Mouse (Mus musculus): Measurements from ENCODE around the gene Plgrkt. TPM values are rescaled to one million over a fixed set of nuclear protein-coding genes. Genes with fewer than 3 reads are reported as not detected.

Plgrkt gene
- polyA plus RNA-seq, 1 experiment from 2014 or later: 97.1 TPM

DNA sequence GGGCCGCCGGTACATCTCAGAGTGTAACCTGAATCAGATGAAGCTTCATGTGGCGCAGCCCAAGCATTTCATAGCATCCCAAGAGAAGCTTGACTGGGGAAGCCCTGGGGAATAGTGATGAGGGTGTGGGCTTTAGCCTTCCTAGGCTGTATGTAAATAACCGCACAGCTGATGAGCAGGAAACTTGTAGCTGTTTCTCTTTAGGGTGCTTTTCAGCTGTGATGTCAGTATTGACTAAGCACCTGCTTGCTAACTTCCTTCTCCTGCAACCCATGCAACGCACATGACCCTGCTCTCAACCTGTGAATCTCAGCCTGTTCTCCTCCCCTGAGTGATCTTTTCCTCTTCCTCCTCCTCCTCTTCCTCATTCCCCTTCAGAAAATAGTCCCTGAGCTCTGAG is 3.1 kb downstream of the Plgrkt start:
- peaks cover 5% of the 10 kb centered on the region; the same call in 1 of the 2 replicates for H3K27me3 ChIP-seq
- ATAC-seq: no peak
- WGBS: 82% methylated on average over 5 of the region's 5 CpGs
- no peak overlapping the region for H3K4me3 ChIP-seq (replicated peaks)
- H3K9me3 ChIP-seq: no peaks in the 10 kb centered on the region
- peaks cover under 1% of the 10 kb centered on the region; the same call in 1 of the 2 replicates for H3K36me3 ChIP-seq
- H3K9ac ChIP-seq (replicated peaks): no peak overlapping the region
- H3K4me2 ChIP-seq (replicated peaks): no peak overlapping the region
- no peak overlapping the region for H3K27ac ChIP-seq
- H3K4me1 ChIP-seq (replicated peaks): peaks cover 33% of the 10 kb centered on the region

DNA sequence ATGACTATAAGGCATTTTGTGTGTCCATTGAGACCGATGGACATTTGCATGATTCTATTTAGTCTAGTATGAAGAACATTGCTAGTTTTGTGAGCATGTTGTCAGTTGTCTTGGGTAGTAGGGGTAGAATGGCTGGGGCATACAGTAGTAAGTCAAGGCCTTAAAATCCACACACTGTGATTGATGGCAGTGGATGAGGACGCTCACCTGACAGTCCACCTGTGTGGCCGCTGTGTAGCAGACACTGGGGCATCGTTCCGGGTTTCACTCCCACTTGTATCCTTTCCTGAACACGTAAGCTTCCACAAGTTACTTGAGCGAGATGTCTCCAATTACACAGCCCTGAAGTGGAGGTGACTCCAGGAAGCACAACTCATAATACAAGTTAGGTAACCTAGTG is 3.6 kb downstream of the Plgrkt start:
- H3K4me2 ChIP-seq (replicated peaks): no peak overlapping the region
- WGBS: 93% methylated on average over 7 of the region's 7 CpGs
- no peak overlapping the region for H3K4me3 ChIP-seq (replicated peaks)
- H3K4me1 ChIP-seq (replicated peaks): peaks cover 33% of the 10 kb centered on the region
- H3K9me3 ChIP-seq: no peaks in the 10 kb centered on the region
- no peak overlapping the region for H3K9ac ChIP-seq (replicated peaks)
- H3K27ac ChIP-seq: no peak overlapping the region
- no peak for ATAC-seq
- H3K36me3 ChIP-seq: peaks cover 6% of the 10 kb centered on the region
- H3K27me3 ChIP-seq: peaks cover 5% of the 10 kb centered on the region; the same call in 1 of the 2 replicates

DNA sequence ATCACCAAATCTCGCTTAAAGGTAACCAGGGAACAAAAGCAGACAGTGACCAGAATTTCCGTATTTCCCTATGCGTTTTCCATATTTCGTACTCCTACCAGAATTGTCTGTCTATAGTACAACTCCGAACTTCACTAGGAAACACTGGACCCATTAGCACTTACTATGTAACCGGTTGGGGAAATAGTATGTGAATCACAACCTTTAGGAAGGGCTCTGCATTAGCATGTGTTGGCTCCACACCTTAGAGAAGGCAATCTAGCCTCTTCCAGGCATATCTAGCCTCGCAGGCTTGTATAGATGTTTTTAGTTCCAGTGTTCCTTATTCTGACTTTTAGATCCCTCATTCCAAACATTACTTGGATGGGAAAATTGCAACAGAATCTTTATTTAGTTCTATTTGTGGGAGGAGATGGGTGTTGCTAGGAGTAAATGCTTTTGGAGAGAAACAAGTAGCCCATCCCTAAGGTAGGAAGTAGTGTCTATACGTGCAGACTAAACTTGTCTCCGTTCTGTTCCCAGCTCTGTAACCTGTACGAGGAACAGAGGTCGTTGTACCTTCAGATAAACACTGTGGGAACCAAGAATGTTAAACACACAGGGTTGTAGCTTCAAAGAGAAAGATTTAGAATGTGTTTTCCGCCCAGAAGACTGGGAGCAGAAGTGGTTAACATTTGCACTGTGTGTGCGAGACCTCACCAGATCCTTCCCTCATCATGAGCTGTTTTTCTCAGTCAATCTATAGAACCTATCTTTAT is 4.8 kb downstream of the Plgrkt start:
- H3K4me2 ChIP-seq (replicated peaks): peak overlapping the region; percentile 72
- ATAC-seq: peak; percentile 16
- WGBS: 48% methylated on average over 13 of the region's 13 CpGs

DNA sequence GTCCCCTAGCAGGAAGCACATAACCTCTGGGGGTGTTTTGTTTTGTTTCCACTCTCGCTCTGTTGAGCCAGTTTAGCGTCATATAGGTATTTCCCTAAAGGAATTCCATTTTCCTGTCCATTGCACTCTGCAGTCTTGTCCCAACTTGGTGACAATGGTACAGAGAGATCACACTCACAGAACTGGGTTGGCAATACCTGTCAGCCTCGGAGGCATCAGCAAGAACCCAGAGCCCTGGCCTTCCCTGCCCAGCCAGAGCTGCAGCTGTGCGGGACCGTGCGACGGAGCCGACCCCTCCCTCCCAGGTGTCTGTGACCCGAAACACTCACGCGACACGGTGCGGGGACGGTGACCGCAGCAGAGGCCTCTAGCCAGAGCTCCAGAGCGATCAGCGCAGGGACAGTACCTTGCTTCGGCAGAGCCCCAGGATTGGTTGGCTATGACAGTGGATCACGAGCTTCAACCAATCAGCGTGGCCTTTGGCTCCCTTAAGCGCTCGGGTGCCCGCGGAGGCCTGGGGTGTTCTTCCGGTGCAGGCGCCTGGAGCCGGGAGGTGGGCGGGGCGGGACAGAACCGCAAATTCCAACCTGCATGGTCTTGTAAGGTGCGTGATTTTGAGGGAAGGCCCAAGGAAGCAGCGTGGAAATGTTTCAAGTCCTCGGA is 5.6 kb downstream of the Plgrkt start:
- Histone ChIP-seq H3K4me1 (replicated peaks) (peaks cover 23% of the 10 kb centered on the region), H3K9ac (replicated peaks) (peak overlapping the region; percentile 83), H3K9me3 (no peaks in the 10 kb centered on the region), H3K4me2 (replicated peaks) (peak overlapping the region; percentile 72), H3K4me3 (replicated peaks) (peak overlapping the region; percentile 74), H3K27me3 (peaks cover 5% of the 10 kb centered on the region; the same call in 1 of the 2 replicates), H3K36me3 (peaks cover 13% of the 10 kb centered on the region), H3K27ac (peak overlapping the region; percentile 67)
- 3% methylated on average over 33 of the region's 33 CpGs for WGBS
- ATAC-seq: peak; percentile 100

More for the DNA sequence above, 4.8 kb downstream of the Plgrkt start:
- peaks cover 30% of the 10 kb centered on the region for H3K4me1 ChIP-seq (replicated peaks)
- 0 out of 2 replicates have a peak overlapping the region, but pooled peaks have one; percentile 67 for H3K27ac ChIP-seq
- H3K27me3 ChIP-seq: peaks cover 5% of the 10 kb centered on the region; the same call in 1 of the 2 replicates
- H3K4me3 ChIP-seq (replicated peaks): peak overlapping the region; percentile 74
- H3K9ac ChIP-seq (replicated peaks): peak overlapping the region; percentile 83
- no peaks in the 10 kb centered on the region for H3K9me3 ChIP-seq
- H3K36me3 ChIP-seq: peaks cover 13% of the 10 kb centered on the region

DNA sequence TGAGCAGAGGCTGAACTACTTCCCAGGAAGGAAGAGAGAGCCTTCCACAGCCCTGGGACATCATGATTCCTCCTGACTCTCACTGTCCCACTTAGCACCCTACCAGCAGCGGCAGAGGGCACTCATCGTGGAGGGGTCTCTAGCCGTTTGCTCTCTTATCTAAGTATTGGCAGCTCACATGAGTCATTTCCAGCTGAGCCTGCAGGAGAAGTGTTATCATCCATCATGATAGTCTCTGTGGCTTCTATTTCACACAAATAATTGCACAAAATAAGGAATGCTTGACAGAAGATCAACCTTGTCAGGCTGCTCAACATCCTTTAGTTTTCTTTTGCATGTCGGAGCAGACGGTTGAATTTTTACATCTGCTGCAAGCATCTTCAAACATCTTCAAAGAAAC is 6.9 kb downstream of the Plgrkt start:
- no peak overlapping the region for H3K27ac ChIP-seq
- no peaks in the 10 kb centered on the region for H3K27me3 ChIP-seq
- no peaks in the 10 kb centered on the region for H3K9me3 ChIP-seq
- WGBS: 86% methylated on average over 5 of the region's 5 CpGs
- H3K4me3 ChIP-seq (replicated peaks): no peak overlapping the region
- no peak overlapping the region for H3K9ac ChIP-seq (replicated peaks)
- peaks cover 20% of the 10 kb centered on the region for H3K36me3 ChIP-seq
- ATAC-seq: no peak
- peak overlapping the region; percentile 72; the same call in 1 of the 2 replicates for H3K4me2 ChIP-seq (replicated peaks)
- peaks cover 26% of the 10 kb centered on the region for H3K4me1 ChIP-seq (replicated peaks)

DNA sequence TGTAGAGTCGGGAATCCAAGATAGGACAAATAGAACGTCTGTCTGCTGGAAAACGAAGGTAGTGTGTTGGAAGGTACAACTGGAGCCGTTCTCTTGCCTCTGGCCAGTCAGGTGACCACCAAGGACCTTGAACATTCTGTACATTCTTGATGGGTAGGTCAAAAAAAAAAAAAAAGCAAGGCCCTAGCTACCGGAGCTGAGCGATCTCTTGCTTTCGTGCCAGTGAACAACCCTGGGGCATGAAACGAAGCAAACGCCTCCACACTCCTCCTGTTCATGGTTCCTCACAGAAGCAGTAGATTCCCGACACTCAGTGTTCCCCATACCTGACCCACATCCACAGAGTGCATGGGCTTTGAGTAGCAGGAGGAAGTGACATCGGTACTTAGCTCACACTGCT is 10.9 kb downstream of the Plgrkt start:
- no peak overlapping the region for H3K9ac ChIP-seq (replicated peaks)
- H3K27me3 ChIP-seq: no peaks in the 10 kb centered on the region
- H3K9me3 ChIP-seq: no peaks in the 10 kb centered on the region
- ATAC-seq: no peak
- no peak overlapping the region for H3K27ac ChIP-seq
- H3K4me1 ChIP-seq (replicated peaks): peaks cover 18% of the 10 kb centered on the region
- H3K4me3 ChIP-seq (replicated peaks): no peak overlapping the region
- peaks cover 23% of the 10 kb centered on the region for H3K36me3 ChIP-seq
- no peak overlapping the region for H3K4me2 ChIP-seq (replicated peaks)
- WGBS: 88% methylated on average over 11 of the region's 11 CpGs

DNA sequence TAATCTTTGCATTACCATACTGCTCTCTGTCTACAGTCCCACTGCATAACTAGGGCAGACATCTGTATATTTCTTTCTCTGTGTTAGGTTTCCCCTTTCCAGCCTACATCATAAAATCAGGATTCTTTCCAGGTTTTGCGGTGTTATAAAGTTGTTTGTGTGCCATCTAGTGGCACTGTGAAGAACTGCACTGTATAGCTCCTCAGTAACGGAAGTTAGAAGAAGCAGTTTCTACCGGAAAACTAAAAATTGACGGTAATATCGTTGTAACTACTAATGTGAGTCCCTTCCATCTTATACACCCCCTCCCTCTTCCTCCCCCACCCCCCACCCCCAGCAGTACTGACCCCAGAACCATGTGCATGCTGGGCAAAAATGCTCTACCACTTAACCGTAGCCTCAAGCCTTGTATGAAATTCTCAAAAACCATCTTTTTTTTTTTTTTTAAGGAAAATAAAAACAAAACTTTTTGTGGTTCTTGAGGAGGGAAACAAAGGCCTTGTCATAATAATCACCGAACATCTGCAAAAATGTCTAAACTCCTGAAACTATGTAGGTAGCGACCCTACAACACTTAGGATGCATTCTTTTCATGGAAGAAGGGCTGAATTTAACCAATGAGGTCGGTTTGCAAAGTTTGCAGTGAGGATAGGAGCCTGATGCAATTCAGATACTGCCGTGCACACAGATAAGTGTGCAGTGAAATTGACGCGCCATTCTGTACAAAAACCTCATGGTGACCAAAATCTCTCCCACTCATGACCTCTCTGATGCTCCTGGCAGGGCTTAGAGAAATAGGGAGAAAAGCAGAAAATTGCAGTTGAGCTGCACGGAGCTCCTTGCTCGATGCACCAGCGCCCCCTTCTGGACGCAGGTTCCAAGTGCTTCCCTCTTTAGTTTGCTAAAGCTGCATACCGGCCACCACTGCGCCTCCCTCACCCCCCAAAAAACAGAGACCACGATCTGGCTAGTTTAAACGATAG is 12.0 kb downstream of the Plgrkt start:
- H3K4me3 ChIP-seq (replicated peaks): peak overlapping the region; percentile 25
- H3K27me3 ChIP-seq: no peaks in the 10 kb centered on the region
- no peaks in the 10 kb centered on the region for H3K9me3 ChIP-seq
- H3K36me3 ChIP-seq: peaks cover 24% of the 10 kb centered on the region
- peak overlapping the region; percentile 55 for H3K4me2 ChIP-seq (replicated peaks)
- 0 out of 2 replicates have a peak overlapping the region, but pooled peaks have one; percentile 32 for H3K9ac ChIP-seq (replicated peaks)
- ATAC-seq: peak; percentile 80
- no peak overlapping the region for H3K27ac ChIP-seq
- 4% methylated on average over 20 of the region's 20 CpGs for WGBS
- H3K4me1 ChIP-seq (replicated peaks): peaks cover 7% of the 10 kb centered on the region

DNA sequence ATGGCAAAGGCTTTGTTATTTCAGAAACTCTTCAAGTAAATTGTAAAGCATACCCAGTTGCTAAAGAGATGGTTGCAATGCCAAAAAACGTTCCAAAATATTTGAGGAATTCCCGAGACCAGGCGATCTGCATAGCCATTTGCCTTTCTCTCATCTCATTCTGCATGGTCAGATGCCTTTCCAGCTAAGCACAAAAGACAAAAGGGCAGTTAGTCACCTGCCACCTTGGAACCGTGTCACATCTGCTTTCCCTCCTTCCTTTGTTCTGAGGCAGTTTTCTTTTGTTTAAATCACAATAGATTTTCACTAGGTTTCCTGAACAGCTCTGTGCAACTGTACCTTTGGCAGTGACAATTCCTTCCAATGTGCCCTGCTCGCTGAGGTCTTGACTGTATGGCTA is 16.2 kb downstream of the Plgrkt start:
- Histone ChIP-seq H3K4me2 (replicated peaks) (no peak overlapping the region), H3K27me3 (no peaks in the 10 kb centered on the region), H3K27ac (no peak overlapping the region), H3K4me3 (replicated peaks) (no peak overlapping the region), H3K4me1 (replicated peaks) (peaks cover 4% of the 10 kb centered on the region; the same call in 1 of the 2 replicates), H3K9me3 (no peaks in the 10 kb centered on the region), H3K36me3 (peaks cover 9% of the 10 kb centered on the region), H3K9ac (replicated peaks) (no peak overlapping the region)
- WGBS: 43% methylated on average over 5 of the region's 5 CpGs
- ATAC-seq: no peak

DNA sequence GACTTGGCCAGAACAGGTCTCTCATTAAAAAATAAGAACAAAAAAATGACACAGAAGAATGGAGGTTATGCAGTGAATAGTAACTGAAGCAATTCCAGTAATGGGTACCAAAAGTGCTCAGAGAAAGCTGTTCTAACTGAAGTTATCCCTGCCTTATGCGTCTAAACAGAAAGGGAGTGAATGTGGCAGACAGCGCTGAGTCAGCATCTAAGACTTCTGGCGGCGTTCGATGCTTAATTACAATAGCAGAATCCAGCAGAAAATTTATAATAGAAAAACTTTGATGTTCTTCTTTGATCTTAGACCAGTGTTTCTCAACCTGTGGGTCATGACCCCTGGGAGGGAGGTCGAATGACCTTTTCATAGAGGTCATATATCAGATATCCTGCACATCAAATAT is 21.6 kb downstream of the Plgrkt start:
- H3K4me1 ChIP-seq (replicated peaks): no peaks in the 10 kb centered on the region
- no peaks in the 10 kb centered on the region for H3K27me3 ChIP-seq
- WGBS: 83% methylated on average over 6 of the region's 6 CpGs
- no peak overlapping the region for H3K4me3 ChIP-seq (replicated peaks)
- H3K36me3 ChIP-seq: peaks cover 6% of the 10 kb centered on the region
- H3K27ac ChIP-seq: no peak overlapping the region
- H3K9ac ChIP-seq (replicated peaks): no peak overlapping the region
- H3K9me3 ChIP-seq: no peaks in the 10 kb centered on the region
- H3K4me2 ChIP-seq (replicated peaks): no peak overlapping the region
- no peak for ATAC-seq

DNA sequence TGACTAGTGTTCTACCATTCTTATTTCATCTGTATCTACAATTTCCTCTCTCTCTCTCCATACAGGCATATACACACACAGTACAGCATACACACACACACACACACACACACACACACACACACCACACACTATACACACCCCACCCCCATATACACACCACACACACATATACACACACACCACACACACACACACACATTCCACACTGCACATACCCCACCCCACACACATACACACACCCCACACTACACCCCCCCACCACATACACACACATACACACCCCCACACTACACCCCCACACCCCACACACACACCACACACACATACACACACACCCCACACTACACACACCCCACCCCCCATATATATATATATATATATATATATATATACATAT is 22.3 kb downstream of the Plgrkt start:
- H3K4me3 ChIP-seq (replicated peaks): no peak overlapping the region
- no peaks in the 10 kb centered on the region for H3K9me3 ChIP-seq
- peaks cover 1% of the 10 kb centered on the region for H3K36me3 ChIP-seq
- ATAC-seq: no peak
- no peak overlapping the region for H3K4me2 ChIP-seq (replicated peaks)
- no peak overlapping the region for H3K9ac ChIP-seq (replicated peaks)
- H3K27me3 ChIP-seq: no peaks in the 10 kb centered on the region
- no peaks in the 10 kb centered on the region for H3K4me1 ChIP-seq (replicated peaks)
- no peak overlapping the region for H3K27ac ChIP-seq

DNA sequence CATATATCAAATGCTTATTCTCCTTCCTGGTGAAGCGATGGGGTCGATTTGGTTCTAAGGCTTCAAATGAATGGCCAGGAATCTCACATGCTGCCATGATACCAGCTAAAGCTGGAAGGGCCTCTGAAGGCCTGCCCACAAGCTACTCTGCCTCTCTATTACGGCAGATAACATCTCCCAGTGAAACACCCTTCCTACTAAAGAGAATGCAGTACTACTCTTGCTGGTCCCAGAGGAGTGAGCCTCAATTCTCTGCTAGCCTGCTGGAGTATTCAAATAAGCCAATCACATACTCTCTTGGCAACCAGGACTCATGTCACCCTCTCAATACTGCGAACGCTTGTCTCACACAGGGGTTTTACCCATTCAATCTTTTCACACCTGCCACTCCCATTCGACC is 24.9 kb downstream of the Plgrkt start:
- H3K27ac ChIP-seq: no peak overlapping the region
- H3K27me3 ChIP-seq: no peaks in the 10 kb centered on the region
- no peak overlapping the region for H3K4me3 ChIP-seq (replicated peaks)
- no peaks in the 10 kb centered on the region for H3K9me3 ChIP-seq
- H3K9ac ChIP-seq (replicated peaks): no peak overlapping the region
- H3K4me2 ChIP-seq (replicated peaks): no peak overlapping the region
- ATAC-seq: no peak
- H3K4me1 ChIP-seq (replicated peaks): no peaks in the 10 kb centered on the region
- H3K36me3 ChIP-seq: no peaks in the 10 kb centered on the region
- WGBS: 89% methylated on average over 6 of the region's 6 CpGs
